Mouse (Mus musculus) cerebellum, adult 8-10 months (tissue): ENCODE measurements around the gene Tmprss3.

Experiments used
- DNase-seq: peaks from one replicate; pipeline ENCODE4 v3.0.0; 2022

Gene Tmprss3

GRCm38 (mm10) chr17:31198877-31199276 is at the start of gene Tmprss3:
Gene Tmprss3, minus strand, starts transcription at chr17:31198977.
- DNase-seq, result no peak

DNA sequence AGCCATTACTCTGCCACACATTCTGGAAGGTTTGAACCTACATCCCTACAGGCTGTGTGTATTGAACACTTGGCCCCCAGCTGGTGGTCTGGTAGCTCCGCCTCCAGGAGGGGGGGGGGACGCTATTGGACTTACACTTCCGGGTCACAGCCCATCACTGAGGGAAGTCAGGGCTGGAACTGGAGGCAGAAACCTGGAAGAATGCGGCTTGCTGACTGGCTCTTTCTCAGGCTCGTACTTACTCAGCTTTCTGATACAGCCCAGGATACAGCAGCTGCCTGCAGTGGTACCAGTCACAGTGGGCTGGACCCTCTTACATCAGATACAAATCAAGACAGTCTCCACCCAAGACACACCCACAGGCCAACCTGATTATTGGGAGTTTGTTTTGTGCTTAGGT is 48.4 kb upstream of the Tmprss3 start:
- no peak for DNase-seq

GRCm38 (mm10) chr17:31245321-31245720 is 46.5 kb upstream of the Tmprss3 start:
- no peak for DNase-seq

GRCm38 (mm10) chr17:31242764-31243163 is 44.0 kb upstream of the Tmprss3 start:
- no peak for DNase-seq

DNA sequence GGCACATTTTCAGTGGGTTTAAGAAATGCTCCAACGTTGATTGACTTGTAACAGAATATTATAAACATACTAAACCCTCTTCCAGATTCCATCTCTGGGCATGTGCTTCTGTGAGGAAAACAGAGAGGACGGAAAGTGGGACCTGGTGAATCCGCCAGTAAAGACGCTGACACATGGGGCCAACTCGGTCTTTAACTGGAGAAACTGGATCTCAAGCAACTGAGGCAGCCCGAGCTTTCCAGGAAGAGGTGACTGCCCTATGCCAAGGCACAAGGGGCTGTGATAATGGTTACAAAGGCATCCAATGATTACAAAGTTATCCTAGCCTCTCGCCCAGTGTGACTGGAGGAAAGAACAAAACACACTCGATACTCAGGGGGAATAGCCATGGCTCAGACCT is 42.4 kb upstream of the Tmprss3 start:
- DNase-seq, result no peak

GRCm38 (mm10) chr17:31238234-31239020 is 39.6 kb upstream of the Tmprss3 start:
- no peak for DNase-seq

DNA sequence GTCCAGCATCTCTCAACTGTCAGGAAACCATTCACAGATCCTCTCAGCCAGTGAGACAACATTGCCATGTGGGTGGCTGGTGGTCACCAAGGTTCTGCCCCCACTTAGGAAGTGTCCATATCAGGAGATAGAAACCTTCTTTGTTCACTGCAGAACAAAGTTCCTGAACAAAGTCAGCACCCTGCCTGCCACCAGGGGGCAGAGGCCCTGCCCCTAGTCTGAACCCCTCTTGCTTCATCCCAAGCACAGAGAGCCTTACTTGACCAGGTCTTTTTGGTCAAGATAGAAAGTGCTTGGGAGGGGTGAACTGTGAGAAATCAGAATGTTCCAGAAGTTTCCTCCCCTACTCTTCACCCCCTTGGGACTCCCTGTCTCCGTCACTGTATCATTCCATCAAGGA is 37.1 kb upstream of the Tmprss3 start:
- DNase-seq, result no peak

- DNase-seq, result no peak
These were observed 33.7 kb upstream of the Tmprss3 start for GRCm38 (mm10) chr17:31232251-31233010.

DNA sequence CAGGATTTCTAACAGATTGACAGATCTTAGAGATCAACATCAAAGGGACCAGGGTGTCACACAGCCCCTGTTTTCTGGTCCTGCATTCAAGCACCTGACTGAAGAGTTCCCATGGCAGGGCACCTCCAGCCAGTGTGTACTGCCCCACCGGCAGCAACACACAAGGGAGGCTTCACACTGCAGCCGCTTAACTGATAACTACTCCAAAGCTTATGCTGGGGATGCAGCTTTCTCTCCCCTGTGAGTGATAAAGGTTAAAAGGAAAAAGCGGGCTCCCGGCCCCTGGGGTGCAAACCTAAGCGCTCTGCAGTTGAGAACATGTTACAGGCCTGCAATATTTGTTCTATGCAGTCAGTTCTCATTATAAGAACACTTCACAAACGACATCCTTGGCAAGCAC is 33.0 kb upstream of the Tmprss3 start:
- DNase-seq, result no peak

- no peak for DNase-seq
These were observed 28.2 kb upstream of the Tmprss3 start for GRCm38 (mm10) chr17:31226931-31227330.

- no peak for DNase-seq
These were observed 27.6 kb upstream of the Tmprss3 start for GRCm38 (mm10) chr17:31226368-31226767.

DNA sequence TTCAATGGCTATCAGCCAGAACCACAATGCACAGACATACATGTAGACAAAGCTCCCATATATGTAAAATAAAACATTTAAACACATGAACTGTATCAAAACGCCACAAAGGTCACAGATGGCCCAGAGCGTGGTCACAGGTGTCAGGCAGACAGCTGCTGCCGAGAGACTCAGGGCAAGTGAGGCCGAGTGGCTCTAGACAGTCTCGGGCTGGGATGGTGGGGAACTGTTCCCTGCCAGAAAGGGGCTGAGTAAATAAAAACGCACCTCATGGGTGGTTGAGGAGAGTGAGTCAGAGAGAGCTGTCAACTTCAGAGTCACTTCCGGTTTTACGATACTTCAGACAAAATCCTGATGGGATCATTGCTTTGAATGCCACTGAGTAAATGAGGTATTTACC is 25.8 kb upstream of the Tmprss3 start:
- DNase-seq, result no peak

GRCm38 (mm10) chr17:31223835-31224234 is 25.1 kb upstream of the Tmprss3 start:
- no peak for DNase-seq

- DNase-seq, result no peak
These were observed 24.1 kb upstream of the Tmprss3 start for GRCm38 (mm10) chr17:31222810-31223310.

GRCm38 (mm10) chr17:31216068-31216955 is 17.5 kb upstream of the Tmprss3 start:
- no peak for DNase-seq

DNA sequence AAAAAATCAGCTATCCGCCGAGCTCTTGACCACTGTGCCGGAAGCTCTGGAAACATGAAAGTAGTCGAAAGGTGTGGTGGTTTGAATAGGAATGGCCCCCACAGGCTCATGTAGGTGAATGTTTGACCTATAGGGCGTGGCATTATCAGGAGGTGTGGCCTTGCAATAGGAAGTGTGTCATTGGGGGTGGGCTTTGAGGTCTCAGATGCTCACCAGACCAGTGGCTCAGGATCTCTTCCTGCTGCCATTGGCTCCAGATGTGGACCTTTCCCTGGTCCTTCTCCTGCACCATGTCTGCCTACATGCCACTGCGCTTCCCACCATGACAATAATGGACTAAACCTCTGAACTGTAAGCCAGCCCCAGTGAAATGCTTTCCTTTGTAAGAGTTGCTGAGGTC is 13.1 kb upstream of the Tmprss3 start:
- DNase-seq, result no peak

GRCm38 (mm10) chr17:31210299-31210698 is 11.5 kb upstream of the Tmprss3 start:
- no peak for DNase-seq

DNA sequence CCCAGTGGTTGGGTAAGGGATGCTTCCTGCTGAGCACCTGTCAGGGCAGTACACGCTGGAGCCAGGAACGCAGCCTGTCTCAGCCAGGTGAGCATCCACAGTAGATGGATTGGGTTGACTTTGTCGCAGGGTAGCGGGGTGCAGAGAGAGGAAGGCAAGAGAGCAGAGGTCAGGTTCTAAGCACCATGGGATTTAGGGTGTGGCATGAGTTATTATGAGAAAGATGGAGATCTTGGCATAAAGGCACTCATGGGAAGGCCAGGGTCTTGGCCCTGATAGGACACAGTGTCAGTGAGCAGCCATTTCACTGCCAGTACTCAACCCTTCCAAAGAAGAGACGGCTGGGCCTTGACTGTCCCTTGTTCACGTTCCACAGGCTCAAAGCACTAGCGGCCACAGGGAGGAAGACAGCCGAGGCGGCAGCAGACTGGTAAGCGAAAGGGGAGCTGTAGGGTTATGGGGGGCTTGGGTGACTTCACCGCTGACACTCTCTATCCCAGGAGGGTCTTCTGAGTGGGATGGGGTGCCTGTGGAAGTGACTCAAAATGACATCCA is 10.7 kb upstream of the Tmprss3 start:
- DNase-seq, result no peak

DNA sequence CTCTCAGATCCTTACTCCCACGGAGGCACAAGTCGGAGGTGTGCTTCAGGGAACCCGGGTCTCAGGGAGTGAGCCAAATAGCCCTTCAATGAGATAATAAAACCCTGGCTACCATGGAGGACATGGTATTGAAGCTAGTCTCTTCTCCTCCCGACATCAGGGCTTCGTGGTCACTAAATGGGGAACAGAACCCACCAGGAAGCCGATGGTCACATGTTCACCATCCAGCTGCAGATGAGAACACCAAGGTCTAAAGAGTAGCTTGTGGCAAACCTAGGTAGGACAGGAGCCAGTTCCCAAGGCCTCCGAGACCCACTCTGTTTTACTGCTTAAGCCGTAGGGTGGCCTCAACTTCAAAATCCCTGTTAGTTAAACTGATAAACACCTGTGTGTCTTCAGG is 9.9 kb upstream of the Tmprss3 start:
- DNase-seq, result no peak

GRCm38 (mm10) chr17:31207771-31208334 is 9.1 kb upstream of the Tmprss3 start, which contains the start of gene Ubash3a:
Gene Ubash3a, plus strand, starts transcription at chr17:31207873.
- no peak for DNase-seq

DNA sequence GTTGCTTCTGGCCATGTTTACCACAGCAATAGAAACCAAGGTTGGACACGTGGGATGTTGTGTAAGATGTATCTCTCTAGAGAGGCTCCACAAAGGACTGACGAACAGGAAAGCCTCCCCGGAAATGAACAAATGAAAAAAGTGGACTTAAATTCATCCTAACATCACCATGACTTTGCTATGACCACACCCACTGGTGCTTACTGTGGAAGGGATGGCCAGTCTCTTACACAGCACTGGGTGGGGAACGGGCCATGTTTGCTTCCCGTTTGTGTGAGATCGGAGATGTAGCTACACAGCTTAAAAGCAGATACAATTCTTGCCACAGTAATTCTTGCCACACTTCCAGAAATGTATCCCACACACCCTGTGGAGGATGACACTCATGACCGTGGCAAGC is 2.5 kb downstream of the Tmprss3 start:
- no peak for DNase-seq

GRCm38 (mm10) chr17:31195207-31195606 is 3.6 kb downstream of the Tmprss3 start:
- no peak for DNase-seq
